Mouse (Mus musculus): ENCODE measurements around the gene Nmi. TPM values are rescaled to one million over a fixed set of nuclear protein-coding genes. Genes with fewer than 3 reads are reported as not detected.

Gene Nmi
- total RNA-seq, 1 experiment from 2014 or later = 91.7 TPM

Other genes with a start within 250 kb of the Nmi start
- 15.0 to 30.3 TPM (median 16.0 TPM) in 3 replicates for gene Rbm43, start 38.3 kb downstream of the Nmi start, total RNA-seq (2017)
- 0.57 TPM in 1 of 3 replicates, not detected in the others for gene Tnfaip6, start 64.5 kb upstream of the Nmi start, total RNA-seq (2017)
- gene Rif1, start 99.3 kb upstream of the Nmi start, total RNA-seq (2017) = 29.1 to 71.0 TPM (median 39.2 TPM) in 3 replicates